Mouse (Mus musculus): ENCODE measurements around the gene Adprh. TPM values are rescaled to one million over a fixed set of nuclear protein-coding genes. Genes with fewer than 3 reads are reported as not detected.

Adprh gene
- polyA plus RNA-seq, 1 experiment from 2014 or later: 95.5 TPM

GRCm38 (mm10) chr16:38468706-38469018 is 16.2 kb upstream of the Adprh start:
- 38% methylated on average over 3 of the region's 3 CpGs for WGBS
- Histone ChIP-seq H3K27ac (replicated peaks; ENCODE audit: low read depth, low read length) (no peak overlapping the region), H3K9me3 (ENCODE audit: control insufficient read depth, low read length) (no peaks in the 10 kb centered on the region), H3K36me3 (ENCODE audit: control insufficient read depth, insufficient read depth, low read length) (no peaks in the 10 kb centered on the region), H3K4me2 (ENCODE audit: low read depth, low read length) (no peak overlapping the region), H3K4me3 (ENCODE audit: low read depth, low read length) (no peak overlapping the region), H3K9ac (ENCODE audit: low read depth, low read length) (no peak overlapping the region), H3K4me1 (ENCODE audit: control insufficient read depth, insufficient read depth, low read length) (no peaks in the 10 kb centered on the region), H3K27me3 (replicated peaks; ENCODE audit: control insufficient read depth, insufficient read depth, low read length) (no peaks in the 10 kb centered on the region)
- ATAC-seq (ENCODE audit: low read depth) (no peak), DNase-seq (ENCODE audit: low spot score) (no peak)

GRCm38 (mm10) chr16:38467917-38468705 is 15.6 kb upstream of the Adprh start:
- no peak for ATAC-seq (ENCODE audit: low read depth)
- no peak for DNase-seq (ENCODE audit: low spot score)
- H3K27ac ChIP-seq (replicated peaks; ENCODE audit: low read depth, low read length): no peak overlapping the region
- no peaks in the 10 kb centered on the region for H3K27me3 ChIP-seq (replicated peaks; ENCODE audit: control insufficient read depth, insufficient read depth, low read length)
- H3K4me1 ChIP-seq (ENCODE audit: control insufficient read depth, insufficient read depth, low read length): no peaks in the 10 kb centered on the region
- no peaks in the 10 kb centered on the region for H3K36me3 ChIP-seq (ENCODE audit: control insufficient read depth, insufficient read depth, low read length)
- H3K4me2 ChIP-seq (ENCODE audit: low read depth, low read length): no peak overlapping the region
- no peak overlapping the region for H3K9ac ChIP-seq (ENCODE audit: low read depth, low read length)
- no peak overlapping the region for H3K4me3 ChIP-seq (ENCODE audit: low read depth, low read length)
- 74% methylated on average over 8 of the region's 8 CpGs for WGBS
- H3K9me3 ChIP-seq (ENCODE audit: control insufficient read depth, low read length): no peaks in the 10 kb centered on the region

GRCm38 (mm10) chr16:38467091-38467916 is 14.8 kb upstream of the Adprh start:
- WGBS: 83% methylated on average over 13 of the region's 13 CpGs
- H3K9ac ChIP-seq (ENCODE audit: low read depth, low read length): no peak overlapping the region
- H3K9me3 ChIP-seq (ENCODE audit: control insufficient read depth, low read length): no peaks in the 10 kb centered on the region
- H3K27ac ChIP-seq (replicated peaks; ENCODE audit: low read depth, low read length): no peak overlapping the region
- no peaks in the 10 kb centered on the region for H3K27me3 ChIP-seq (replicated peaks; ENCODE audit: control insufficient read depth, insufficient read depth, low read length)
- ATAC-seq (ENCODE audit: low read depth): no peak
- H3K4me1 ChIP-seq (ENCODE audit: control insufficient read depth, insufficient read depth, low read length): no peaks in the 10 kb centered on the region
- no peak overlapping the region for H3K4me3 ChIP-seq (ENCODE audit: low read depth, low read length)
- H3K36me3 ChIP-seq (ENCODE audit: control insufficient read depth, insufficient read depth, low read length): no peaks in the 10 kb centered on the region
- H3K4me2 ChIP-seq (ENCODE audit: low read depth, low read length): no peak overlapping the region
- no peak for DNase-seq (ENCODE audit: low spot score)

- no peaks in the 10 kb centered on the region for H3K9me3 ChIP-seq (ENCODE audit: control insufficient read depth, low read length)
- no peak for DNase-seq (ENCODE audit: low spot score)
- no peaks in the 10 kb centered on the region for H3K27me3 ChIP-seq (replicated peaks; ENCODE audit: control insufficient read depth, insufficient read depth, low read length)
- no peak overlapping the region for H3K9ac ChIP-seq (ENCODE audit: low read depth, low read length)
- no peak overlapping the region for H3K4me2 ChIP-seq (ENCODE audit: low read depth, low read length)
- 81% methylated on average over 4 of the region's 4 CpGs for WGBS
- H3K4me1 ChIP-seq (ENCODE audit: control insufficient read depth, insufficient read depth, low read length): no peaks in the 10 kb centered on the region
- no peak overlapping the region for H3K27ac ChIP-seq (replicated peaks; ENCODE audit: low read depth, low read length)
- H3K4me3 ChIP-seq (ENCODE audit: low read depth, low read length): no peak overlapping the region
- no peaks in the 10 kb centered on the region for H3K36me3 ChIP-seq (ENCODE audit: control insufficient read depth, insufficient read depth, low read length)
- ATAC-seq (ENCODE audit: low read depth): no peak
These were observed 13.6 kb upstream of the Adprh start for GRCm38 (mm10) chr16:38466089-38466488.

GRCm38 (mm10) chr16:38463305-38463704 is 10.8 kb upstream of the Adprh start:
- Histone ChIP-seq H3K27ac (replicated peaks; ENCODE audit: low read depth, low read length) (no peak overlapping the region), H3K27me3 (replicated peaks; ENCODE audit: control insufficient read depth, insufficient read depth, low read length) (no peaks in the 10 kb centered on the region), H3K4me1 (ENCODE audit: control insufficient read depth, insufficient read depth, low read length) (no peaks in the 10 kb centered on the region), H3K9ac (ENCODE audit: low read depth, low read length) (no peak overlapping the region), H3K4me2 (ENCODE audit: low read depth, low read length) (no peak overlapping the region), H3K9me3 (ENCODE audit: control insufficient read depth, low read length) (no peaks in the 10 kb centered on the region), H3K4me3 (ENCODE audit: low read depth, low read length) (no peak overlapping the region), H3K36me3 (ENCODE audit: control insufficient read depth, insufficient read depth, low read length) (no peaks in the 10 kb centered on the region)
- WGBS: 86% methylated on average over 5 of the region's 5 CpGs
- DNase-seq (ENCODE audit: low spot score) (no peak), ATAC-seq (ENCODE audit: low read depth) (no peak)

GRCm38 (mm10) chr16:38462161-38462560 is 9.7 kb upstream of the Adprh start:
- WGBS: 84% methylated on average over 7 of the region's 7 CpGs
- Histone ChIP-seq H3K27ac (replicated peaks; ENCODE audit: low read depth, low read length) (no peak overlapping the region), H3K36me3 (ENCODE audit: control insufficient read depth, insufficient read depth, low read length) (no peaks in the 10 kb centered on the region), H3K4me2 (ENCODE audit: low read depth, low read length) (no peak overlapping the region), H3K9ac (ENCODE audit: low read depth, low read length) (no peak overlapping the region), H3K27me3 (replicated peaks; ENCODE audit: control insufficient read depth, insufficient read depth, low read length) (no peaks in the 10 kb centered on the region), H3K4me3 (ENCODE audit: low read depth, low read length) (no peak overlapping the region), H3K9me3 (ENCODE audit: control insufficient read depth, low read length) (no peaks in the 10 kb centered on the region), H3K4me1 (ENCODE audit: control insufficient read depth, insufficient read depth, low read length) (no peaks in the 10 kb centered on the region)
- ATAC-seq (ENCODE audit: low read depth): no peak
- no peak for DNase-seq (ENCODE audit: low spot score)

- H3K9ac ChIP-seq (ENCODE audit: low read depth, low read length): no peak overlapping the region
- H3K4me3 ChIP-seq (ENCODE audit: low read depth, low read length): no peak overlapping the region
- DNase-seq (ENCODE audit: low spot score) (no peak), ATAC-seq (ENCODE audit: low read depth) (no peak)
- H3K36me3 ChIP-seq (ENCODE audit: control insufficient read depth, insufficient read depth, low read length): no peaks in the 10 kb centered on the region
- no peaks in the 10 kb centered on the region for H3K4me1 ChIP-seq (ENCODE audit: control insufficient read depth, insufficient read depth, low read length)
- whole genome bisulfite sequencing: 83% methylated on average over 8 of the region's 8 CpGs
- no peaks in the 10 kb centered on the region for H3K9me3 ChIP-seq (ENCODE audit: control insufficient read depth, low read length)
- no peak overlapping the region for H3K4me2 ChIP-seq (ENCODE audit: low read depth, low read length)
- H3K27ac ChIP-seq (replicated peaks; ENCODE audit: low read depth, low read length): no peak overlapping the region
- H3K27me3 ChIP-seq (replicated peaks; ENCODE audit: control insufficient read depth, insufficient read depth, low read length): no peaks in the 10 kb centered on the region
These were observed 9.2 kb upstream of the Adprh start for GRCm38 (mm10) chr16:38461749-38462148.

GRCm38 (mm10) chr16:38459990-38460389 is 7.5 kb upstream of the Adprh start:
- H3K4me2 ChIP-seq (ENCODE audit: low read depth, low read length): no peak overlapping the region
- H3K4me1 ChIP-seq (ENCODE audit: control insufficient read depth, insufficient read depth, low read length): no peaks in the 10 kb centered on the region
- ATAC-seq (ENCODE audit: low read depth) (no peak), DNase-seq (ENCODE audit: low spot score) (no peak)
- H3K9ac ChIP-seq (ENCODE audit: low read depth, low read length): no peak overlapping the region
- no peaks in the 10 kb centered on the region for H3K36me3 ChIP-seq (ENCODE audit: control insufficient read depth, insufficient read depth, low read length)
- 87% methylated on average over 4 of the region's 4 CpGs for WGBS
- no peaks in the 10 kb centered on the region for H3K27me3 ChIP-seq (replicated peaks; ENCODE audit: control insufficient read depth, insufficient read depth, low read length)
- no peak overlapping the region for H3K27ac ChIP-seq (replicated peaks; ENCODE audit: low read depth, low read length)
- no peak overlapping the region for H3K4me3 ChIP-seq (ENCODE audit: low read depth, low read length)
- H3K9me3 ChIP-seq (ENCODE audit: control insufficient read depth, low read length): no peaks in the 10 kb centered on the region

Measured in embryonic facial prominence, embryonic 14.5 days (tissue).